Mouse (Mus musculus) CH12F3 (cell line): ENCODE data around the gene Hist1h4b.
"Not testable (repeated sequence)": the region's sequence is repeated elsewhere in the genome, so short reads cannot be mapped to it uniquely, and the experiment has no call there.

Source experiments
- in situ Hi-C: fragments of 300-500 bp; cut with MboI; formaldehyde crosslinking; loops from 2 replicates; pipeline ENCODE4 v1.14.3; 2020; ENCODE audit warnings: low sequenced_read_pairs

The Hist1h4b gene

GRCm38 (mm10) chr13:23756790-23757189, at the start of gene Hist1h4b:
Gene Hist1h4b, plus strand, starts transcription at chr13:23757013.
- in situ Hi-C loops: loop anchor here (25.0 kb wide), 1 partner anchor 1719 kb away; the partner anchor contains the start of genes Hist1h2ag, Hist1h2ah, Hist1h2bj and Hist1h2bk

- in situ Hi-C loops: no loop called here
These were observed 48.8 kb upstream of the Hist1h4b start for GRCm38 (mm10) chr13:23708041-23708440.

- in situ Hi-C loops: no loop called here
These were observed 48.2 kb upstream of the Hist1h4b start for GRCm38 (mm10) chr13:23708654-23709053.

GRCm38 (mm10) chr13:23709714-23710373, 47.0 kb upstream of the Hist1h4b start:
- in situ Hi-C loops: no loop called here

GRCm38 (mm10) chr13:23710374-23711089, 46.3 kb upstream of the Hist1h4b start, which contains the start of gene Hfe:
Gene Hfe, minus strand, starts transcription at chr13:23710854.
- in situ Hi-C loops: no loop called here

- in situ Hi-C loops: no loop called here
These were observed 40.4 kb upstream of the Hist1h4b start for GRCm38 (mm10) chr13:23716261-23717042.

- in situ Hi-C loops: no loop called here
These were observed 39.6 kb upstream of the Hist1h4b start for GRCm38 (mm10) chr13:23717176-23717575.

- in situ Hi-C loops: not testable (repeated sequence)
These were observed 39.1 kb upstream of the Hist1h4b start for GRCm38 (mm10) chr13:23717593-23718245.

GRCm38 (mm10) chr13:23724239-23724638, 32.6 kb upstream of the Hist1h4b start:
- in situ Hi-C loops: no loop called here

GRCm38 (mm10) chr13:23725213-23725612, 31.6 kb upstream of the Hist1h4b start:
- in situ Hi-C loops: no loop called here

- in situ Hi-C loops: no loop called here
These were observed 28.2 kb upstream of the Hist1h4b start for GRCm38 (mm10) chr13:23728472-23729191.

- in situ Hi-C loops: no loop called here
These were observed 27.7 kb upstream of the Hist1h4b start for GRCm38 (mm10) chr13:23729192-23729525.

GRCm38 (mm10) chr13:23729706-23730105, 27.1 kb upstream of the Hist1h4b start:
- in situ Hi-C loops: no loop called here

- in situ Hi-C loops: no loop called here
These were observed 26.3 kb upstream of the Hist1h4b start for GRCm38 (mm10) chr13:23730479-23730878.

GRCm38 (mm10) chr13:23732156-23732804, 24.5 kb upstream of the Hist1h4b start:
- in situ Hi-C loops: no loop called here

GRCm38 (mm10) chr13:23737091-23737490, 19.7 kb upstream of the Hist1h4b start:
- in situ Hi-C loops: no loop called here

GRCm38 (mm10) chr13:23738041-23738440, 18.8 kb upstream of the Hist1h4b start:
- in situ Hi-C loops: no loop called here

GRCm38 (mm10) chr13:23738677-23739068, 18.1 kb upstream of the Hist1h4b start, which contains the start of gene Hist1h1c:
Gene Hist1h1c, plus strand, starts transcription at chr13:23738808.
- in situ Hi-C loops: no loop called here

GRCm38 (mm10) chr13:23739069-23739921, 17.5 kb upstream of the Hist1h4b start:
- in situ Hi-C loops: no loop called here
